ENCODE assay signal across 10 mouse cellular contexts in the genomic region with DNA sequence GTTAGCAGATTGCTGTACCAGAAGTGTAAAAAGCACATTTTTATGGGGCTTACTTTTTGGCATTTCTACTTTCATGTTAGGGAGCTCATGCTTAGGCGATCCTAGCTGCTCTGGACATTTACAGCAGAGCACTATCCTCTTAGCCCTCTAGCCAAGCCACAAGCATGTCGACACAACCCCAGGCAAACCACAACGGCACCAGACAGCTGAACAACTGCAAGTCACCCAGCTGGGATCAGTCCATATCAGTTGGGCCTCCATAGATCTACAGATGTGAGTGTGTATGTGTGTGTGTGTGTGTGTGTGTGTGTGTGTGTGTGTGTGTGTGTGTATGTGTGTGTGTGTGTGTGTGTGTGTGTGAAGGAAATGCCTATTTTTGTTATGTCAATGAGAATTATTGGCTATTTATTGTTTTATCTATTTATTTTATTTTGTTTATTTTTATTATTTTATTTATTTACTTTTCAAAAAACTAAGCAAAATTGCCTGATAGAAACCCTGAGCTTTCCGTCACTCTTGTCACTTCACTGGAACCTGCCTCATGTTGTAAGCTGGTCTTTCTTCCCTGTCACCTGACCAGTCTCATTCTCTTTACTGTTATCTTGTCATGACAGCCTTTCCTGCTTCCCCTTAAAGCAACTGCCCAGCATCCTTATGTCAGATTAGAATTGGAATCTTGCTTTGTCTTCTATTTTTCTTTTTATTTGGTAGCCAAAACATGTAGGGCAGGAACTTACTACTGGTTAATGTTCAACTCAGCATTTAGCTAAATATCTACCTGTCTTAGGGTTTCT.
DNase-seq lines count a peak whose midpoint lies in the region; ATAC-seq and TF ChIP-seq lines count a peak whose summit lies in the region.
"Had no signal": no experiment of that assay in that cellular context is flagged by ENCODE, and none has a peak within 500 bp of the region (broad histone marks: within the 10 kb centered on the region; RNA-seq: fewer than 3 reads in every experiment).

No protein-coding gene starts in this region.

- no peak overlapping the region for H3K4me3 ChIP-seq in G1E (ENCODE audit: low read depth, low read length)
- peak overlapping the region; percentile 42 for H3K4me3 ChIP-seq in megakaryocyte, embryonic 14.5 days (replicated peaks)
- H3K4me3 ChIP-seq in hindbrain, embryonic 12.5 days: no peak overlapping the region
- H3K4me3 ChIP-seq: heart, embryonic 13.5 days; lung, embryonic 15.5 days had no signal

- H3K27me3 ChIP-seq in G1E (ENCODE audit: insufficient read depth, low read length): no peaks in the 10 kb centered on the region
- no peaks in the 10 kb centered on the region for H3K27me3 ChIP-seq in megakaryocyte, embryonic 14.5 days (replicated peaks)
- no peaks in the 10 kb centered on the region for H3K27me3 ChIP-seq in hindbrain, embryonic 12.5 days
- H3K27me3 ChIP-seq: heart, embryonic 13.5 days; lung, embryonic 15.5 days had no signal

- H3K36me3 ChIP-seq in G1E (replicated peaks): no peaks in the 10 kb centered on the region
- peaks cover 12% of the 10 kb centered on the region for H3K36me3 ChIP-seq in megakaryocyte, embryonic 14.5 days (replicated peaks; ENCODE audit: low read length)
- no peaks in the 10 kb centered on the region for H3K36me3 ChIP-seq in hindbrain, embryonic 12.5 days
- H3K36me3 ChIP-seq: heart, embryonic 13.5 days; lung, embryonic 15.5 days had no signal

- no peak overlapping the region for H3K9ac ChIP-seq in hindbrain, embryonic 12.5 days
- H3K9ac ChIP-seq: heart, embryonic 13.5 days; lung, embryonic 15.5 days had no signal

- H3K4me2 ChIP-seq in hindbrain, embryonic 12.5 days (replicated peaks): no peak overlapping the region
- H3K4me2 ChIP-seq: heart, embryonic 13.5 days had no signal

- H3K9me3 ChIP-seq in G1E (replicated peaks): no peaks in the 10 kb centered on the region
- peaks cover 10% of the 10 kb centered on the region for H3K9me3 ChIP-seq in megakaryocyte, embryonic 14.5 days
- H3K9me3 ChIP-seq in hindbrain, embryonic 12.5 days (replicated peaks): no peaks in the 10 kb centered on the region
- H3K9me3 ChIP-seq: heart, embryonic 13.5 days; lung, embryonic 15.5 days had no signal

- DNase-seq in kidney, adult 9 months: peak; percentile 26
- DNase-seq in kidney, postnatal 25 days: no peak
- no peak for DNase-seq in G1E (ENCODE audit: low spot score)
- no peak for DNase-seq in neural tube, embryonic 10.5 days (ENCODE audit: extremely low spot score, low spot score)
- DNase-seq: cerebellum, postnatal 36 days had no signal

- ATAC-seq in G1E (ENCODE audit: extremely low read depth, insufficient number of reproducible peaks, low FRiP score, poor library complexity, severe bottlenecking): peak; percentile 85
- ATAC-seq in hematopoietic stem cell, adult 5-6 weeks (replicated peaks in 1 of 2; ENCODE audit: insufficient read depth in 1 of 2, low FRiP score in 2 of 2, low TSS enrichment in 1 of 2, low read depth in 1 of 2, poor library complexity in 2 of 2, severe bottlenecking in 2 of 2): peak; percentile 86 to 89; a peak in 3 of 4 replicates
- ATAC-seq in hindbrain, embryonic 12.5 days (ENCODE audit: low FRiP score): no peak

- TF ChIP-seq CTCF in G1E (IDR thresholded peaks at IDR 0.05; ENCODE audit: low read depth, low read length): no peak

- H3K27ac ChIP-seq in hindbrain, embryonic 12.5 days: no peak overlapping the region
- H3K27ac ChIP-seq: lung, embryonic 15.5 days had no signal

- H3K4me1 ChIP-seq in G1E (ENCODE audit: insufficient read depth, low read depth, low read length): peaks cover 12% of the 10 kb centered on the region; the same call in 1 of the 2 replicates
- H3K4me1 ChIP-seq in megakaryocyte, embryonic 14.5 days: peaks cover 74% of the 10 kb centered on the region
- H3K4me1 ChIP-seq in hindbrain, embryonic 12.5 days: peaks cover 16% of the 10 kb centered on the region

- WGBS in hindbrain, embryonic 12.5 days: 81% methylated on average over 4 of the region's 4 CpGs
